Mouse (Mus musculus) c-Kit-positive CD71-positive TER-119-positive erythroid progenitor cells, embryonic 14.5 days (primary cell): ENCODE measurements at regions not wholly inside any gene's neighbourhood (a gene's known extent, or its start where the extent isn't known, plus 50 kb on each side); places are given as distances from the start of the nearest gene placed in this dataset.
"Not testable (repeated sequence)": the region's sequence is repeated elsewhere in the genome, so short reads cannot be mapped to it uniquely, and the experiment has no call there.

Experiments
- DNase-seq: peaks from one replicate; pipeline ENCODE4 v3.0.0-alpha.2; 2013; ENCODE audit warnings: low spot score

- no peak for DNase-seq
These were observed 70.7 kb downstream of the Sult3a2 start for GRCm38 (mm10) chr10:33715701-33716250.

DNA sequence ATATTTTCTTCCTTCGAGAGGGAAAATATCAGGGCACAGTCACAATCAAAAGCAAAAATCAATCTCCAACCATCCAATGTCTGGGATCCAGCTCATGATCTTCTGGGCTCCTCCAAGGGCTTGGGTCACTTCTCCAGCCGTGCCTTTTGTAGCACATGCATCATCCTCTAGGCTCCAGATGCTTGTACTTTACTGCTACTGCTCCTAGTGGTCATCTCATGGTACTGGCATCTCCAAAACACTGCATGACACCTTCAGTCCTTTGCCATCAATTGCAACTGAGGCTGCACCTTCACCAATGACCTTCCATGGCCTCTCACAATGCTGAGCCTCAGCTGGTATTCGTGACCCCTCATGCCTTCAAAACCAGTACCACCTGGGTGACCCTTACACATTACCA, 77.8 kb downstream of the Sult3a2 start:
- not testable (repeated sequence) for DNase-seq

GRCm38 (mm10) chr10:33704245-33704644, 79.7 kb upstream of the Clvs2 start:
- not testable (repeated sequence) for DNase-seq

DNA sequence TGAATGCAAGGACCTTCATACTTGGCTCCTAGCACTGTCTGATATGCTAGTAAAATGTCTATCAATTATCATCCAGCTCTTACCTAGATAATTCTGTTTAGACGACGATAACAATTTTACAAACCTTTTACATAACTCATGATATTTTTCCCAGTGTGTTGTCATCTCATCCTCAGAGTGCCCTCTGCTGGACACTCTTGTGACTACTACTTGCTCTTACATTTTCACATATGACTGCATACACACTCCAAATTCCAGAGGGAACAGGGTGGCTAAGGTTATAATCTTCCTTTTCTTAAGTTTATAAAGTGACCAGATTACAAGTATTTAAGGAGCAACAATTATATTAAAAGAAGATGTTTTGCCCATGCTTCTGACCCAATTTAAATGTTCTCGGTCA, 78.9 kb upstream of the Clvs2 start:
- peak; percentile 11 for DNase-seq
